In genomic region chr12:118068785-118069184, GRCm38 (mm10) we compare ENCODE assay signal across 24 mouse cellular contexts.
"Had no signal": no experiment of that assay in that cellular context is flagged by ENCODE, and none has a peak within 500 bp of the region (broad histone marks: within the 10 kb centered on the region; RNA-seq: fewer than 3 reads in every experiment).

No protein-coding gene starts in this region.

- H3K27me3 ChIP-seq: heart, embryonic 12.5 days; hindbrain, embryonic 13.5 days; hindbrain, embryonic 15.5 days; kidney, embryonic 15.5 days; limb, embryonic 13.5 days; limb, embryonic 15.5 days; liver, embryonic 12.5 days had no signal

- H3K9me3 ChIP-seq: heart, embryonic 10.5 days; heart, embryonic 12.5 days; hindbrain, embryonic 13.5 days; hindbrain, embryonic 15.5 days; kidney, embryonic 15.5 days; limb, embryonic 13.5 days; limb, embryonic 15.5 days; liver, embryonic 12.5 days had no signal

- ATAC-seq: hindbrain, postnatal 0 days; intestine, embryonic 16.5 days; liver, embryonic 12.5 days had no signal

- H3K9ac ChIP-seq: heart, embryonic 12.5 days; hindbrain, embryonic 13.5 days; hindbrain, embryonic 15.5 days; kidney, embryonic 15.5 days; limb, embryonic 13.5 days; limb, embryonic 15.5 days; liver, embryonic 12.5 days; liver, embryonic 14.5 days had no signal

- H3K4me3 ChIP-seq: heart, embryonic 10.5 days; heart, embryonic 12.5 days; hindbrain, embryonic 13.5 days; hindbrain, embryonic 15.5 days; kidney, embryonic 15.5 days; layer of hippocampus, adult 2 months; limb, embryonic 13.5 days; limb, embryonic 15.5 days; liver, embryonic 12.5 days had no signal

- H3K27ac ChIP-seq: heart, embryonic 10.5 days; hindbrain, embryonic 13.5 days; hindbrain, embryonic 15.5 days; hindbrain, postnatal 0 days; kidney, embryonic 15.5 days; kidney, postnatal 0 days; layer of hippocampus, adult 2 months; limb, embryonic 13.5 days; limb, embryonic 15.5 days; liver, embryonic 12.5 days; liver, embryonic 14.5 days had no signal

- H3K4me2 ChIP-seq: heart, embryonic 12.5 days; hindbrain, embryonic 13.5 days; hindbrain, embryonic 15.5 days; kidney, embryonic 15.5 days; limb, embryonic 13.5 days; limb, embryonic 15.5 days; liver, embryonic 12.5 days had no signal

- H3K4me1 ChIP-seq: heart, embryonic 10.5 days; heart, embryonic 12.5 days; hindbrain, embryonic 15.5 days; kidney, embryonic 15.5 days; limb, embryonic 13.5 days; limb, embryonic 15.5 days; liver, embryonic 12.5 days had no signal

- DNase-seq: gastrocnemius, postnatal 14 days; gastrocnemius, postnatal 36 days; heart, adult 18-20 months; heart, postnatal 10 days; heart, postnatal 4 days; kidney, adult 11 months; kidney, adult 2 months; kidney, adult 9 months; kidney, postnatal 14 days; kidney, postnatal 36 days; left cerebral cortex, postnatal 4 days had no signal

- H3K36me3 ChIP-seq: heart, embryonic 10.5 days; heart, embryonic 12.5 days; hindbrain, embryonic 13.5 days; hindbrain, embryonic 15.5 days; kidney, embryonic 15.5 days; limb, embryonic 13.5 days; limb, embryonic 15.5 days; liver, embryonic 12.5 days had no signal
